8 mouse cellular contexts compared by ENCODE assay signal in genomic region chr16:84817423-84817822, GRCm38 (mm10). TPM values are rescaled to one million over a fixed set of nuclear protein-coding genes. Genes with fewer than 3 reads are reported as not detected.
DNase-seq lines count a peak whose midpoint lies in the region; ATAC-seq and TF ChIP-seq lines count a peak whose summit lies in the region.

No protein-coding gene starts in this region.

- TF ChIP-seq RAD21 in CH12.LX (IDR thresholded peaks at IDR 0.05; ENCODE audit: low read depth, low read length): peak; percentile 73

- 27% methylated on average over 7 of the region's 7 CpGs for WGBS in kidney, adult 2 months
- 41% methylated on average over 7 of the region's 7 CpGs for WGBS in kidney, embryonic 15.5 days
- 34% methylated on average over 7 of the region's 7 CpGs for WGBS in hindbrain, embryonic 13.5 days

- H3K4me3 ChIP-seq in kidney, adult 2 months (ENCODE audit: insufficient read depth, low read depth, low read length): no peak overlapping the region
- H3K4me3 ChIP-seq in kidney, embryonic 15.5 days (replicated peaks): no peak overlapping the region
- H3K4me3 ChIP-seq in CH12.LX (replicated peaks in 1 of 3; ENCODE audit: low read depth in 2 of 3, low read length in 2 of 3, poor library complexity in 1 of 3): no peak overlapping the region
- no peak overlapping the region for H3K4me3 ChIP-seq in hindbrain, embryonic 13.5 days

- no peaks in the 10 kb centered on the region for H3K27me3 ChIP-seq in kidney, adult 2 months (replicated peaks; ENCODE audit: control insufficient read depth, insufficient read depth, low read length)
- H3K27me3 ChIP-seq in kidney, embryonic 15.5 days: no peaks in the 10 kb centered on the region
- no peaks in the 10 kb centered on the region for H3K27me3 ChIP-seq in CH12.LX (replicated peaks)
- no peaks in the 10 kb centered on the region for H3K27me3 ChIP-seq in hindbrain, embryonic 13.5 days
- H3K27me3 ChIP-seq in splenic B cell, adult 2 months (ENCODE audit: control insufficient read depth, insufficient read depth, low read length, poor library complexity, severe bottlenecking): no peaks in the 10 kb centered on the region

- no peak for ATAC-seq in kidney, embryonic 15.5 days (replicated peaks; ENCODE audit: low FRiP score)
- ATAC-seq in hindbrain, embryonic 13.5 days (ENCODE audit: low FRiP score): peak; percentile 78; the same call in 1 of the 2 replicates

- no peaks in the 10 kb centered on the region for H3K9me3 ChIP-seq in kidney, embryonic 15.5 days (replicated peaks)
- H3K9me3 ChIP-seq in CH12.LX (replicated peaks; ENCODE audit: low read length): no peaks in the 10 kb centered on the region
- H3K9me3 ChIP-seq in hindbrain, embryonic 13.5 days: no peaks in the 10 kb centered on the region

- H3K9ac ChIP-seq in kidney, embryonic 15.5 days: no peak overlapping the region
- H3K9ac ChIP-seq in CH12.LX (ENCODE audit: insufficient read depth, low read depth): no peak overlapping the region
- H3K9ac ChIP-seq in hindbrain, embryonic 13.5 days: no peak overlapping the region

- peak; percentile 64 for DNase-seq in kidney, adult 2 months
- peak; percentile 65 for DNase-seq in CH12.LX (ENCODE audit: extremely low read depth)
- peak; percentile 54 for DNase-seq in brain, adult 2 months (ENCODE audit: low read depth, low spot score)
- peak; percentile 50 for DNase-seq in lung, postnatal 25 days (ENCODE audit: low spot score)
- peak; percentile 61 for DNase-seq in splenic B cell, adult 2 months (ENCODE audit: low read depth, low spot score)
- no peak for DNase-seq in gastrocnemius, postnatal 25 days

- no peak for TF ChIP-seq EP300 in CH12.LX (IDR thresholded peaks at IDR 0.05; ENCODE audit: low read length)

- no peaks in the 10 kb centered on the region for H3K79me2 ChIP-seq in CH12.LX (replicated peaks; ENCODE audit: control insufficient read depth, extremely low read depth, insufficient read depth, poor library complexity, severe bottlenecking)

- no peak overlapping the region for H3K27ac ChIP-seq in kidney, adult 2 months (ENCODE audit: insufficient read depth, low read depth, low read length)
- H3K27ac ChIP-seq in kidney, embryonic 15.5 days: no peak overlapping the region
- no peak overlapping the region for H3K27ac ChIP-seq in CH12.LX (ENCODE audit: insufficient read depth, low read depth)
- no peak overlapping the region for H3K27ac ChIP-seq in hindbrain, embryonic 13.5 days

- dilution Hi-C loops in CH12.LX (cut with MboI; ENCODE audit: extremely low pct_ligation_motif_present, extremely low pct_unique_long_range_greater_than_20kb, low sequenced_read_pairs): no loop called here

- TF ChIP-seq CTCF in kidney, adult 2 months (conservative IDR thresholded peaks at IDR 0.05; ENCODE audit: insufficient read depth, insufficient read length, low read depth, low read length): 0 out of 2 replicates have a peak, but pooled peaks have one; percentile 6
- TF ChIP-seq CTCF in CH12.LX (conservative IDR thresholded peaks at IDR 0.05 in 1 of 2, IDR thresholded peaks at IDR 0.05 in 1 of 2; ENCODE audit: low read depth in 2 of 2, low read length in 2 of 2): peak; percentile 82 to 89

- H3K4me2 ChIP-seq in kidney, embryonic 15.5 days: no peak overlapping the region
- no peak overlapping the region for H3K4me2 ChIP-seq in CH12.LX (ENCODE audit: insufficient read depth, low read depth, poor library complexity, severe bottlenecking)
- H3K4me2 ChIP-seq in hindbrain, embryonic 13.5 days: no peak overlapping the region

- TF ChIP-seq POLR2A in kidney, adult 2 months (IDR thresholded peaks at IDR 0.05; ENCODE audit: low read depth, low read length): no peak
- no peak for TF ChIP-seq POLR2A in CH12.LX (IDR thresholded peaks at IDR 0.05; ENCODE audit: low read depth, low read length)

- in situ Hi-C loops in CH12.LX (cut with MboI; ENCODE audit: low pct_ligation_motif_present, low pct_unique_long_range_greater_than_20kb, low sequenced_read_pairs): no loop called here

- H3K4me1 ChIP-seq in kidney, adult 2 months (ENCODE audit: control insufficient read depth, insufficient read depth, low read length): no peaks in the 10 kb centered on the region
- no peaks in the 10 kb centered on the region for H3K4me1 ChIP-seq in kidney, embryonic 15.5 days
- H3K4me1 ChIP-seq in CH12.LX (ENCODE audit: control insufficient read depth in 1 of 2, insufficient read depth in 2 of 2): peaks cover 0 to 6% of the 10 kb centered on the region in 2 experiments; a peak in 2 of 4 replicates
- no peaks in the 10 kb centered on the region for H3K4me1 ChIP-seq in hindbrain, embryonic 13.5 days (replicated peaks)

- H3K36me3 ChIP-seq in kidney, adult 2 months (ENCODE audit: control insufficient read depth, insufficient read depth, low read length): peaks cover 3% of the 10 kb centered on the region; the same call in 1 of the 2 replicates
- H3K36me3 ChIP-seq in kidney, embryonic 15.5 days: peaks cover 12% of the 10 kb centered on the region
- H3K36me3 ChIP-seq in CH12.LX (replicated peaks in 1 of 2; ENCODE audit: control insufficient read depth in 1 of 2, insufficient read depth in 1 of 2, low read length in 1 of 2): peaks cover 8 to 29% of the 10 kb centered on the region in 2 experiments
- H3K36me3 ChIP-seq in hindbrain, embryonic 13.5 days: peaks cover 26% of the 10 kb centered on the region
- H3K36me3 ChIP-seq in splenic B cell, adult 2 months (ENCODE audit: control insufficient read depth, insufficient read depth, low read length, poor library complexity, severe bottlenecking): no peaks in the 10 kb centered on the region

TF ChIP-seq in CH12.LX, 34 proteins besides CTCF, POLR2A, EP300 and RAD21:
- no peak for TF ChIP-seq GABPA (IDR thresholded peaks at IDR 0.05; ENCODE audit: insufficient replicate concordance, low read depth, low read length)
- no peak for TF ChIP-seq BHLHE40 (IDR thresholded peaks at IDR 0.05; ENCODE audit: low read depth, low read length)
- TF ChIP-seq JUN (IDR thresholded peaks at IDR 0.05; ENCODE audit: insufficient read depth, low read depth, low read length): no peak
- no peak for TF ChIP-seq E2F4 (IDR thresholded peaks at IDR 0.05; ENCODE audit: insufficient replicate concordance, low read depth, low read length)
- 0 out of 2 replicates have a peak, but pooled peaks have one; percentile 34 for TF ChIP-seq JUND (conservative IDR thresholded peaks at IDR 0.05; ENCODE audit: low read depth, low read length)
- TF ChIP-seq ZC3H11A (IDR thresholded peaks at IDR 0.05; ENCODE audit: low read depth, low read length): peak; percentile 42
- TF ChIP-seq NELFE (IDR thresholded peaks at IDR 0.05; ENCODE audit: low read depth, low read length): 0 out of 2 replicates have a peak, but pooled peaks have one; percentile 29
- no peak for TF ChIP-seq CHD2 (IDR thresholded peaks at IDR 0.05; ENCODE audit: low read length)
- TF ChIP-seq SMC3 (IDR thresholded peaks at IDR 0.05; ENCODE audit: low read depth, low read length): peak; percentile 92
- TF ChIP-seq USF1 (IDR thresholded peaks at IDR 0.05; ENCODE audit: low read depth, low read length): no peak
- 0 out of 2 replicates have a peak, but pooled peaks have one; percentile 38 for TF ChIP-seq MYC (IDR thresholded peaks at IDR 0.05; ENCODE audit: low read depth, low read length)
- TF ChIP-seq UBTF (IDR thresholded peaks at IDR 0.05; ENCODE audit: low read depth, low read length): no peak
- TF ChIP-seq HCFC1 (IDR thresholded peaks at IDR 0.05; ENCODE audit: low read depth, low read length): no peak
- TF ChIP-seq ZNF384 (IDR thresholded peaks at IDR 0.05; ENCODE audit: low read depth, low read length): 0 out of 2 replicates have a peak, but pooled peaks have one; percentile 12

RNA-seq across cellular contexts. Expression of gene Gabpa, which starts 17.3 kb away (rescaled TPM):
- polyA plus RNA-seq in kidney, adult 2 months (2012; rRNA removed): 9.0 and 11.0 TPM in 2 replicates
- 39.4 and 39.5 TPM in 2 replicates for polyA plus RNA-seq in kidney, embryonic 15.5 days (2015; fragmentation: Nextera tagmentation; extraction: Ambion mirVana)
- total RNA-seq in CH12.LX (2012; rRNA removed): 44.3 and 50.2 TPM in 2 replicates
- 77.0 and 82.8 TPM in 2 replicates for total RNA-seq in CH12.LX (2014; rRNA removed)
- 82.8 and 85.2 TPM in 2 replicates for polyA plus RNA-seq in CH12.LX (2012; ENCODE audit: insufficient read length, low read depth)
- polyA plus RNA-seq in hindbrain, embryonic 13.5 days (2015; fragmentation: Nextera tagmentation; extraction: Ambion mirVana): 20.9 and 21.4 TPM in 2 replicates
- total RNA-seq in gastrocnemius, postnatal 25 days (2021): 10 to 100 TPM; 20.3 to 22.4 TPM

RNA-seq across cellular contexts. Expression of gene Atp5j, which starts 18.0 kb away (rescaled TPM):
- 345 and 434 TPM in 2 replicates for polyA plus RNA-seq in kidney, adult 2 months (2012; rRNA removed)
- polyA plus RNA-seq in kidney, embryonic 15.5 days (2015; fragmentation: Nextera tagmentation; extraction: Ambion mirVana): 1,003 and 1,100 TPM in 2 replicates
- total RNA-seq in CH12.LX (2012; rRNA removed) (223 and 264 TPM in 2 replicates), CH12.LX (2014; rRNA removed) (277 and 315 TPM in 2 replicates)
- polyA plus RNA-seq in CH12.LX (2012; ENCODE audit: insufficient read length, low read depth): 485 and 620 TPM in 2 replicates
- 829 and 850 TPM in 2 replicates for polyA plus RNA-seq in hindbrain, embryonic 13.5 days (2015; fragmentation: Nextera tagmentation; extraction: Ambion mirVana)
- 1,000 to 10,000 TPM; 1,096 to 1,119 TPM for total RNA-seq in gastrocnemius, postnatal 25 days (2021)

RNA-seq across cellular contexts. Expression of gene Jam2, which starts 43.5 kb away (rescaled TPM):
- polyA plus RNA-seq in kidney, adult 2 months (2012; rRNA removed): 5.0 and 6.1 TPM in 2 replicates
- polyA plus RNA-seq in kidney, embryonic 15.5 days (2015; fragmentation: Nextera tagmentation; extraction: Ambion mirVana): 4.0 TPM in 2 replicates
- total RNA-seq in CH12.LX (2012; rRNA removed) (0.08 TPM in 2 replicates), CH12.LX (2014; rRNA removed) (not detected in 2 replicates)
- 0.09 and 0.10 TPM in 2 replicates for polyA plus RNA-seq in CH12.LX (2012; ENCODE audit: insufficient read length, low read depth)
- polyA plus RNA-seq in hindbrain, embryonic 13.5 days (2015; fragmentation: Nextera tagmentation; extraction: Ambion mirVana): 25.7 and 27.2 TPM in 2 replicates
- 10 to 100 TPM; 13.5 to 18.1 TPM for total RNA-seq in gastrocnemius, postnatal 25 days (2021)
